Mouse (Mus musculus) forebrain, embryonic 10.5 days (tissue): ENCODE data around the gene Bloc1s2. TPM values are rescaled to one million over a fixed set of nuclear protein-coding genes. Genes with fewer than 3 reads are reported as not detected.

ENCODE experiments used
- DNase-seq: peaks from one replicate; pipeline ENCODE4 v3.0.0-alpha.2; 2017; ENCODE audit warnings: low spot score; ENCODE audit errors: extremely low spot score
- H3K27ac ChIP-seq: fragments of 300-500 bp; sonication (generic); 2 replicates; pipeline ENCODE4 v1.5.1; 2016; ENCODE audit warnings: mild to moderate bottlenecking
- H3K27me3 ChIP-seq: fragments of 300-500 bp; sonication (generic); 2 replicates; pipeline ENCODE4 v1.6.1; 2016; ENCODE audit warnings: mild to moderate bottlenecking; ENCODE audit not compliant: poor library complexity, severe bottlenecking
- H3K36me3 ChIP-seq: fragments of 300-500 bp; sonication (generic); replicated peaks from 2 replicates; pipeline ENCODE4 v1.6.1; 2016; ENCODE audit warnings: mild to moderate bottlenecking, moderate library complexity
- H3K4me1 ChIP-seq: fragments of 300-500 bp; sonication (generic); 2 replicates; pipeline ENCODE4 v1.6.1; 2016
- H3K4me3 ChIP-seq: fragments of 300-500 bp; sonication (generic); 2 replicates; pipeline ENCODE4 v1.5.1; 2016; ENCODE audit warnings: mild to moderate bottlenecking, moderate library complexity
- H3K9me3 ChIP-seq: fragments of 300-500 bp; sonication (generic); 2 replicates; pipeline ENCODE4 v1.6.1; 2016; ENCODE audit warnings: mild to moderate bottlenecking, moderate library complexity
- WGBS: fragments of 180-500 bp; shearing (Covaris S2); methylation state at CpG from one replicate; pipeline ENCODE4 v1.1.7; 2016; 5-methylcytosine and 5-hydroxymethylcytosine counted together
- polyA plus RNA-seq: library from polyadenylated mRNA; unstranded; fragments of >200 nt; fragmentation: Nextera tagmentation; extraction: Ambion mirVana; gene quantifications from 2 replicates; pipeline ENCODE4 v1.2.1, GENCODE M21; 2016

Bloc1s2 gene
- 101 and 102 TPM in 2 replicates for polyA plus RNA-seq

- Histone ChIP-seq H3K36me3 (peaks cover 39% of the 10 kb centered on the region), H3K9me3 (no peaks in the 10 kb centered on the region), H3K27ac (peak within 1 kb of the TSS; percentile 89), H3K4me1 (peaks cover 19% of the 10 kb centered on the region), H3K27me3 (peaks cover 8% of the 10 kb centered on the region), H3K4me3 (peak within 1 kb of the TSS; percentile 84)
- peak; percentile 82 for DNase-seq
- 4% methylated on average over 46 of the region's 46 CpGs for WGBS
These were observed at the start of gene Bloc1s2 for GRCm38 (mm10) chr19:44145702-44146567. TSS of gene Bloc1s2 (minus strand) at chr19:44146446.

DNA sequence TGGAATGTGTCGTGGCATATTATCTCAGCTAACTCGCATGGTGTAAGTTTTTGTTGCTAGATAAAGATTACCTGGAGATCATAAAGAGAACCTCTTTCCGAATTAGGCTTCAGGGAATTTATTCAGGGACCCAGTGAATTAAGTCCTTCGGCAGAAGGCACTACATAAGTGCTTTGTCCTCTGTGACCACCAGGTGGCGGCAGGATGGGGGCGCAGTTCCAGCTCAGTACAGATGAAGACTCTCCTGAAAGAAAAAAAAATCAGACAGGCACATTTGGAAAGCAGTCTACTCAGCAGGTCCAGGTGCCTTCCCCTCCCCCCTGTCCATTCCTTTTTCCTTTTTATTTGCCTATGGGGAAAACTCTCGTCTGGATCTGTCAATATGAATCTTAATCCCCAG is 48.9 kb upstream of the Bloc1s2 start:
- Histone ChIP-seq H3K4me1 (peaks cover 12% of the 10 kb centered on the region), H3K27ac (no peak overlapping the region), H3K4me3 (no peak overlapping the region), H3K27me3 (no peaks in the 10 kb centered on the region), H3K9me3 (no peaks in the 10 kb centered on the region), H3K36me3 (no peaks in the 10 kb centered on the region)
- 15% methylated on average over 7 of the region's 7 CpGs for WGBS
- DNase-seq = peak; percentile 63

GRCm38 (mm10) chr19:44193906-44194305 is 47.7 kb upstream of the Bloc1s2 start:
- no peak overlapping the region for H3K4me3 ChIP-seq
- H3K36me3 ChIP-seq = no peaks in the 10 kb centered on the region
- no peak overlapping the region for H3K27ac ChIP-seq
- H3K4me1 ChIP-seq = peaks cover 15% of the 10 kb centered on the region
- no peaks in the 10 kb centered on the region for H3K9me3 ChIP-seq
- no peak for DNase-seq
- 85% methylated on average over 7 of the region's 7 CpGs for WGBS
- H3K27me3 ChIP-seq = no peaks in the 10 kb centered on the region

- Histone ChIP-seq H3K4me1 (peaks cover 15% of the 10 kb centered on the region), H3K27ac (0 out of 2 replicates have a peak within 1 kb of the TSS, but pooled peaks have one; percentile 20), H3K4me3 (no peak within 1 kb of the TSS), H3K36me3 (no peaks in the 10 kb centered on the region), H3K27me3 (no peaks in the 10 kb centered on the region), H3K9me3 (no peaks in the 10 kb centered on the region)
- WGBS = 51% methylated on average over 3 of the region's 3 CpGs
- DNase-seq = no peak
These were observed 46.1 kb upstream of the Bloc1s2 start, which contains the start of gene Pkd2l1 for GRCm38 (mm10) chr19:44192342-44192741. TSS of gene Pkd2l1 (minus strand) at chr19:44192442.

DNA sequence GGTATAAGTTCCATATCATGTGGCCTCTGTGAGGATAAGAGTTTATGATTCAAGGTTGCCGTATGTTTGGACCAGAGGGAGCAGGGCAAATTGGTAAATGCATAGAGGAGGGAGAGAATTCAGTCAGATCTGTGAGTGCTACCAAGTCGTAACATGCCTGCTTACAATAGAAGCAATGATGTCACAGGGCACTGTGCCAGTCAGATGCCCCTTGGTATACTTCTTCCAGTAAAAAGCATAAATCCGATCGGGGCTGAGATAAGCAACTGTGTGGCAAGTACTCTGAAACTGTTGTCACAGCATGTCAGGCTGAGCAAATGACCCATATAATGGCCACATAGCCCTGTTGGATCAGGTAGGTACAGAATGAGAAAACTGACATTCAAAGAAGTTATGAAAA is 42.8 kb upstream of the Bloc1s2 start:
- Histone ChIP-seq H3K27me3 (no peaks in the 10 kb centered on the region), H3K9me3 (no peaks in the 10 kb centered on the region), H3K27ac (no peak overlapping the region), H3K4me1 (peaks cover 15% of the 10 kb centered on the region), H3K4me3 (no peak overlapping the region), H3K36me3 (no peaks in the 10 kb centered on the region)
- no peak for DNase-seq
- 94% methylated on average over 4 of the region's 4 CpGs for WGBS

DNA sequence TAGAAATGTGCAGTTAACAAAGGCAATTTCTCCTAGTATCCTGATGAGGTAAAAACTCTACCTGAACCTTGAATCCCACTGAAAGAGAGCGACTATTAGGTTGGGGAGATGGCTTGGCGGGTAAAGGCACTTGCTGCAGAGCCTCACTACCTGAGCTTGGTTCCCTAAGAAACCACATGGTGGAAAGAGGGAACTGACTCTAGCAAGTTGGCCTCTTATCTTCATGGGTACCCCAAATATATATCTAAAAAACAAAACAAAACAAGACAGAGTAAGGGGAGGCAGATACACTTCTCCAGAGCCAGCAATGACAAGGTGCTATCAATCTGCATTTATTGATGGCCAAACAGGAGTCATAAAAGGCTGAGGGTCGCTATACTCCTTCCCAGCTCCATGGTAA is 37.7 kb upstream of the Bloc1s2 start:
- no peaks in the 10 kb centered on the region for H3K4me1 ChIP-seq
- 81% methylated on average over 3 of the region's 3 CpGs for WGBS
- no peak for DNase-seq
- H3K27ac ChIP-seq = no peak overlapping the region
- H3K36me3 ChIP-seq = no peaks in the 10 kb centered on the region
- no peak overlapping the region for H3K4me3 ChIP-seq
- no peaks in the 10 kb centered on the region for H3K9me3 ChIP-seq
- H3K27me3 ChIP-seq = no peaks in the 10 kb centered on the region

DNA sequence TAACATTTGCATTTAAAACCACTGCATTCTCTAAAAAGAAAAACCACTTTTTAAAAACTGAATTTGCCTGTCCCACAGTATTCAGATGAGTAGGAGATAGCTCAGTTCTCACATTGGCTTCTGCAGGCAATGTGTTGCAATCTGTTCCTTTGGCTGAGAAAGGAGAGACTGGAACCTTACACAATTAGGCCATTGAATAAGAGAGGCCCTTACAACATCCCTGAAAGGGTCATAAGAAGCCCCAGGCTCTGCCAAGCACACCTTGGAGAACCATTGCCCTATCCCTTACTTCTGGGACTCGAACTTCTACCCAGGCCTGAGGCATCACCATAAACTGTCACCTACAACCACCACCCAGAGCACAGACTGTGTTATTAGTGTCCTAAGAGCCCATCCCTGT is 34.3 kb upstream of the Bloc1s2 start:
- Histone ChIP-seq H3K9me3 (peaks cover 4% of the 10 kb centered on the region), H3K4me3 (no peak overlapping the region), H3K27me3 (no peaks in the 10 kb centered on the region), H3K27ac (no peak overlapping the region), H3K36me3 (no peaks in the 10 kb centered on the region), H3K4me1 (no peaks in the 10 kb centered on the region)
- WGBS = 75% methylated on average over 1 of the region's 1 CpGs
- no peak for DNase-seq

GRCm38 (mm10) chr19:44176741-44177140 is 30.5 kb upstream of the Bloc1s2 start:
- Histone ChIP-seq H3K9me3 (peaks cover 6% of the 10 kb centered on the region), H3K4me1 (no peaks in the 10 kb centered on the region), H3K4me3 (no peak overlapping the region), H3K27ac (no peak overlapping the region), H3K27me3 (no peaks in the 10 kb centered on the region), H3K36me3 (no peaks in the 10 kb centered on the region)
- no peak for DNase-seq
- 94% methylated on average over 3 of the region's 3 CpGs for WGBS

DNA sequence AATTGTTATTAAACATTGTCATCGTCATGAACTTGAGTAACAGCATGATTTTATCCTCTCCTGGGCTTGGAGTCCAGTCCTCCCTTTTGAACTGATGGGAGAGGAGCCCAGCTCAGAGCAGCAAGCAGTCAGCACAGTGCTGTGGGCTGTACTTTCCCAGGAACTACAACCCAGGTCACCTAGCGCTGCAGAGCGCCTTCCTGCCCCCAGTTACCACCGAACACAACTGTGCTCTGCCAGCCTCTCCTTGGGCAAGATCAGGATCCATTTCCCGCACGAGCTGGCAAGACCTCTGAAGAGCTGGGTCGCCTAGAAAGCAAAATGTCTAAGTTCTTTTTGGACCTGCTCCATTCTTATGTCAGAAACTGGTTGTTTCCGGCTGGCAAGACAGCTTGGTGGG is 28.6 kb upstream of the Bloc1s2 start:
- H3K27ac ChIP-seq = no peak overlapping the region
- H3K4me3 ChIP-seq = no peak overlapping the region
- no peaks in the 10 kb centered on the region for H3K4me1 ChIP-seq
- H3K27me3 ChIP-seq = no peaks in the 10 kb centered on the region
- no peak for DNase-seq
- no peaks in the 10 kb centered on the region for H3K36me3 ChIP-seq
- WGBS = 76% methylated on average over 8 of the region's 8 CpGs
- H3K9me3 ChIP-seq = peaks cover 6% of the 10 kb centered on the region

- Histone ChIP-seq H3K36me3 (no peaks in the 10 kb centered on the region), H3K4me3 (no peak overlapping the region), H3K4me1 (no peaks in the 10 kb centered on the region), H3K27ac (no peak overlapping the region), H3K27me3 (no peaks in the 10 kb centered on the region), H3K9me3 (no peaks in the 10 kb centered on the region)
- no peak for DNase-seq
- WGBS = 23% methylated on average over 3 of the region's 3 CpGs
These were observed 15.3 kb upstream of the Bloc1s2 start for GRCm38 (mm10) chr19:44161515-44161914.

GRCm38 (mm10) chr19:44159386-44159785 is 13.1 kb upstream of the Bloc1s2 start:
- 81% methylated on average over 3 of the region's 3 CpGs for WGBS

DNA sequence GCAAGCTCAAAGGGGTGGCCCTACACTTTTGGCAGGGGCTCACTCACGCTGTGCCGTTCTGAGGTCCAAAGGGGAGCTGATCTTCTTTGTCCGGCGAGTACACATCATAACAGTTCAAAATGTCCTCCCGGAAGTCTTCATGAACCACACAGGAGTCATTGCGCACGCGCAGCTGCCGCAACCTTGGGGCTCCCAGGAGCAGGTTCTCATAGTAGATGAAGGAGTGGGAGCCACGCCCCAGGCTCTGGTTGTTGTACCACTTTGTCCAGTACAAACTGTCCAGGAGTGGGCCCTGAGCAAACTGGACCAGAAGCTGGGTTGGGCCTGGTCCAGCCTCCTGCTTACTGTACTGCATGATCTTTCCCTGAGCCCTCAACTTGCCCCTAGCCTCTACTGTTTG is 10.8 kb upstream of the Bloc1s2 start:
- H3K9me3 ChIP-seq = no peaks in the 10 kb centered on the region
- no peak overlapping the region for H3K4me3 ChIP-seq
- peaks cover 5% of the 10 kb centered on the region; the same call in 1 of the 2 replicates for H3K27me3 ChIP-seq
- no peak overlapping the region for H3K27ac ChIP-seq
- H3K4me1 ChIP-seq = no peaks in the 10 kb centered on the region
- no peaks in the 10 kb centered on the region for H3K36me3 ChIP-seq
- WGBS = 93% methylated on average over 10 of the region's 10 CpGs
- DNase-seq = no peak

More at GRCm38 (mm10) chr19:44159386-44159785, 13.1 kb upstream of the Bloc1s2 start:
- Histone ChIP-seq H3K27ac (no peak overlapping the region), H3K36me3 (no peaks in the 10 kb centered on the region), H3K4me1 (no peaks in the 10 kb centered on the region), H3K9me3 (no peaks in the 10 kb centered on the region), H3K4me3 (no peak overlapping the region), H3K27me3 (no peaks in the 10 kb centered on the region)
- no peak for DNase-seq

GRCm38 (mm10) chr19:44153781-44154180 is 7.5 kb upstream of the Bloc1s2 start:
- H3K36me3 ChIP-seq = no peaks in the 10 kb centered on the region
- H3K4me3 ChIP-seq = no peak overlapping the region
- no peak for DNase-seq
- no peak overlapping the region for H3K27ac ChIP-seq
- H3K4me1 ChIP-seq = no peaks in the 10 kb centered on the region
- peaks cover 13% of the 10 kb centered on the region for H3K27me3 ChIP-seq
- H3K9me3 ChIP-seq = no peaks in the 10 kb centered on the region
- WGBS = 86% methylated on average over 5 of the region's 5 CpGs
